Mouse (Mus musculus): ENCODE results near the gene Eif4b.

Gene Eif4b

GRCm38 (mm10) chr15:102074876-102075585, 1.5 kb downstream of the Eif4b start:
- WGBS, result 7% methylated on average over 11 of the region's 11 CpGs

GRCm38 (mm10) chr15:102077111-102077677, 3.6 kb downstream of the Eif4b start:
- WGBS, result 84% methylated on average over 2 of the region's 2 CpGs

- 65% methylated on average over 4 of the region's 4 CpGs for WGBS
Observed at GRCm38 (mm10) chr15:102079221-102079620, 5.6 kb downstream of the Eif4b start.

GRCm38 (mm10) chr15:102079924-102080323, 6.4 kb downstream of the Eif4b start:
- 70% methylated on average over 8 of the region's 8 CpGs for WGBS

GRCm38 (mm10) chr15:102080429-102080828, 6.9 kb downstream of the Eif4b start:
- WGBS, result 51% methylated on average over 2 of the region's 2 CpGs

- 72% methylated on average over 4 of the region's 4 CpGs for WGBS
Observed at GRCm38 (mm10) chr15:102082148-102082547, 8.6 kb downstream of the Eif4b start.

GRCm38 (mm10) chr15:102083028-102083427, 9.5 kb downstream of the Eif4b start:
- 72% methylated on average over 4 of the region's 4 CpGs for WGBS

GRCm38 (mm10) chr15:102089914-102090585, 16.5 kb downstream of the Eif4b start:
- WGBS, result 71% methylated on average over 12 of the region's 12 CpGs

GRCm38 (mm10) chr15:102091063-102091679, 17.6 kb downstream of the Eif4b start:
- WGBS, result 71% methylated on average over 12 of the region's 12 CpGs

- WGBS, result 63% methylated on average over 1 of the region's 1 CpGs
Observed at GRCm38 (mm10) chr15:102091688-102092087, 18.1 kb downstream of the Eif4b start.

GRCm38 (mm10) chr15:102092222-102092621, 18.6 kb downstream of the Eif4b start:
- 89% methylated on average over 4 of the region's 4 CpGs for WGBS

GRCm38 (mm10) chr15:102094157-102094556, 20.6 kb downstream of the Eif4b start:
- 44% methylated on average over 2 of the region's 2 CpGs for WGBS

- 75% methylated on average over 16 of the region's 16 CpGs for WGBS
Observed at GRCm38 (mm10) chr15:102094988-102095387, 21.4 kb downstream of the Eif4b start.

GRCm38 (mm10) chr15:102097147-102097915, 23.8 kb downstream of the Eif4b start:
- WGBS, result 69% methylated on average over 8 of the region's 8 CpGs

- 40% methylated on average over 5 of the region's 5 CpGs for WGBS
Observed at GRCm38 (mm10) chr15:102097991-102098555, 24.5 kb downstream of the Eif4b start.

- WGBS, result 58% methylated on average over 5 of the region's 5 CpGs
Observed at GRCm38 (mm10) chr15:102099260-102099659, 25.7 kb downstream of the Eif4b start.

- 24% methylated on average over 8 of the region's 8 CpGs for WGBS
Observed at GRCm38 (mm10) chr15:102099771-102100160, 26.2 kb downstream of the Eif4b start.

GRCm38 (mm10) chr15:102100161-102100981, 26.8 kb downstream of the Eif4b start, which contains the start of gene Tns2:
Gene Tns2 (plus strand): TSS chr15:102100413.
- WGBS, result 1% methylated on average over 77 of the region's 82 CpGs

GRCm38 (mm10) chr15:102100996-102101671, 27.6 kb downstream of the Eif4b start:
- WGBS, result 36% methylated on average over 10 of the region's 10 CpGs
